Mouse (Mus musculus) heart, postnatal 4 days (tissue): ENCODE data around the gene Htr5a. TPM values are rescaled to one million over a fixed set of nuclear protein-coding genes. Genes with fewer than 3 reads are reported as not detected.

Experiments used
- DNase-seq: peaks from one replicate; pipeline ENCODE4 v3.0.0; 2021
- total RNA-seq, 2 experiments: library from RNA; stranded (reverse); gene quantifications; 2 replicates each; pipeline ENCODE4 v1.2.3; 2021

The Htr5a gene
- total RNA-seq, 2 experiments from 2014 or later = not detected

GRCm38 (mm10) chr5:27888080-27888479, 46.1 kb downstream of the Htr5a start:
- DNase-seq = no peak

- DNase-seq = no peak
Measured at GRCm38 (mm10) chr5:27895961-27896360, 54.0 kb downstream of the Htr5a start.

GRCm38 (mm10) chr5:27899756-27900155, 57.8 kb downstream of the Htr5a start:
- no peak for DNase-seq

GRCm38 (mm10) chr5:27900186-27900585, 58.2 kb downstream of the Htr5a start:
- no peak for DNase-seq

Other genes with a start within 250 kb of the Htr5a start
- gene Paxip1, start 50.5 kb upstream of the Htr5a start, total RNA-seq = 10 to 100 TPM; 30.4 to 31.7 TPM
- 10 to 100 TPM; 53.3 to 54.0 TPM for gene Insig1, start 229.2 kb downstream of the Htr5a start, total RNA-seq